Mouse (Mus musculus) right cerebral cortex, postnatal 36 days (tissue): Measurements from ENCODE around the gene Erbb4.
"Not testable (repeated sequence)": the region's sequence is repeated elsewhere in the genome, so short reads cannot be mapped to it uniquely, and the experiment has no call there.

Experiments used
- DNase-seq, 2 experiments: peaks; one replicate each; pipeline ENCODE4 v3.0.0; 2022; ENCODE audit warnings: low spot score in 2 of 2, mixed read lengths in 1 of 2

Erbb4 gene

GRCm38 (mm10) chr1:68860341-68860740, 247.5 kb downstream of the Erbb4 start:
- no peak for DNase-seq

- DNase-seq = no peak
These were observed 248.4 kb downstream of the Erbb4 start for GRCm38 (mm10) chr1:68859480-68859879.

- DNase-seq = no peak
These were observed 268.5 kb downstream of the Erbb4 start for GRCm38 (mm10) chr1:68839352-68839751.

- DNase-seq = no peak
These were observed 273.2 kb downstream of the Erbb4 start for GRCm38 (mm10) chr1:68834686-68835085.

- DNase-seq = no peak
These were observed 275.8 kb downstream of the Erbb4 start for GRCm38 (mm10) chr1:68832101-68832500.

- DNase-seq = no peak
These were observed 276.3 kb downstream of the Erbb4 start for GRCm38 (mm10) chr1:68831575-68831974.

GRCm38 (mm10) chr1:68830501-68831239, 277.2 kb downstream of the Erbb4 start:
- no peak for DNase-seq

- DNase-seq = no peak
These were observed 284.7 kb downstream of the Erbb4 start for GRCm38 (mm10) chr1:68823116-68823644.

- DNase-seq = no peak
These were observed 301.1 kb downstream of the Erbb4 start for GRCm38 (mm10) chr1:68806711-68807110.

- no peak for DNase-seq
These were observed 320.3 kb downstream of the Erbb4 start for GRCm38 (mm10) chr1:68787409-68788015.

GRCm38 (mm10) chr1:68780653-68781052, 327.2 kb downstream of the Erbb4 start:
- no peak for DNase-seq

GRCm38 (mm10) chr1:68780032-68780431, 327.8 kb downstream of the Erbb4 start:
- DNase-seq = no peak

GRCm38 (mm10) chr1:68766095-68766494, 341.8 kb downstream of the Erbb4 start:
- DNase-seq = not testable (repeated sequence)

GRCm38 (mm10) chr1:68762456-68762855, 345.4 kb downstream of the Erbb4 start:
- no peak for DNase-seq

GRCm38 (mm10) chr1:68748976-68749375, 358.9 kb downstream of the Erbb4 start:
- no peak for DNase-seq

- DNase-seq = no peak
These were observed 426.4 kb downstream of the Erbb4 start for GRCm38 (mm10) chr1:68681478-68681877.

- no peak for DNase-seq
These were observed 433.2 kb downstream of the Erbb4 start for GRCm38 (mm10) chr1:68674667-68675066.

- no peak for DNase-seq
These were observed 440.8 kb downstream of the Erbb4 start for GRCm38 (mm10) chr1:68666831-68667601.

- DNase-seq = no peak
These were observed 517.4 kb downstream of the Erbb4 start for GRCm38 (mm10) chr1:68590475-68590874.

GRCm38 (mm10) chr1:68573851-68574540, 533.9 kb downstream of the Erbb4 start:
- DNase-seq = no peak

GRCm38 (mm10) chr1:68570924-68571323, 536.9 kb downstream of the Erbb4 start:
- DNase-seq = no peak

- DNase-seq = no peak
These were observed 564.9 kb downstream of the Erbb4 start for GRCm38 (mm10) chr1:68542942-68543341.
